Mouse (Mus musculus): ENCODE measurements at regions not wholly inside any gene's neighbourhood (a gene's known extent, or its start where the extent isn't known, plus 50 kb on each side); places are given as distances from the start of the nearest gene placed in this dataset.
"Not testable (repeated sequence)": the region's sequence is repeated elsewhere in the genome, so short reads cannot be mapped to it uniquely, and the experiment has no call there.

- DNase-seq (ENCODE audit: low spot score in 2 of 2): no peak
Measured at GRCm38 (mm10) chr5:82733707-82734106, 621.3 kb downstream of the Tecrl start.

GRCm38 (mm10) chr5:82728240-82728639, 626.8 kb downstream of the Tecrl start:
- DNase-seq (ENCODE audit: low spot score in 2 of 2): peak in 1 of 2 experiments; percentile 30

DNA sequence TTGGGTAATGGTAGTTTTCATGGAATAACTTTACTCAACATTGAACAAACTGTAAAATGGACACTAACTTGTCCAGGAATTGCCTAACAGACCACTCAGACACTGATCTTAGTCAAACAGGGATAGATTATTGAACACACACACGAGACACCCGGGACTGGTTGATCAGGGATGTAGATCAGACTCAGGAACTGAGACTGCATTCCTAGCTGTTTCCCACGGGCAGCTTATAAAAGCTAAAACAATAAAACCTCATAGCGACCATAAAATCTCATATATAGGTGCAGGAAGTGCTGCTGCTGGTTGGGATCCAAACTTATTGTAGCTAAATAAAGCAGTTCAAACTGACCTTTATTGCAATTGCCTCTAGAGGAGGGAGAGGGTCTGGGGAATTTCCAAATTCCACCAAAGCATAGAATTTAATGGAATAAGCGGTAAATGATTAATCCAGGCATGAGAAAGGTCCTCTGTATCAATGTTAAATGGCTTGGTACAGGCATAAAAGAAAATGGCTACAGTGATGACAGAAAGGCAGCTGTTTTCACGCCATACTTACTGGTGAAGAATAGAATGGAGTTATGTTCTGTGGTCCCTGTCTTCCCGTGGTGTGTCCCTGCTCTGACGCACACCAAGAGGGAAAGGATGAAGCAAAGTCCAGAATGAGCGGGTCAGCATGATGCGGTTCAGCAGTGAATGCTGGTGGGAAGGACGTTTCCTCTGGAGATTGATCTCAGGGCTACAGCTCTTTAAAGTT, 627.6 kb downstream of the Tecrl start:
- DNase-seq (ENCODE audit: low spot score in 2 of 2): no peak

GRCm38 (mm10) chr5:82715705-82716104, 639.3 kb downstream of the Tecrl start:
- no peak for DNase-seq (ENCODE audit: low spot score in 2 of 2)

GRCm38 (mm10) chr5:82699666-82700065, 655.3 kb downstream of the Tecrl start:
- not testable (repeated sequence) for DNase-seq (ENCODE audit: low spot score in 2 of 2)

DNA sequence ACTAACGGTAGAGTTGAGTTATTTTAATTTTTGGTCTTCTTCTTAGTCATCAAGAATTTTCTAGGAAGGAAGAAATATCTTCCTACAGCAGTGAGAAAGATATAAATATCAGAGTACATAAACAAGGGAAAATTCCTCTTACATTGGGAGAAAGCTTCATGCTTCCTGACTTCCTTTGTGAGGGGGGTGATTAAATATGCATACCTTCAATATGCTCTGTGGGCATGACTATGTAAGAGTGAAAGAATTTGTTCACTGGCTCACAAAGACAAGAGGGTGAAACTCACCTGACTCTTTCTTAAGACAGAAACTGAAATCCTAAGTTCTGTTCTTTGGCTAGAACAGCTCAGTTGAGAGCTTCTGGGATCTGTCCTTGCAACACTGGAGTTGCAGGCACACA, 656.1 kb downstream of the Tecrl start:
- DNase-seq (ENCODE audit: low spot score in 2 of 2): peak; percentile 18 to 22

DNA sequence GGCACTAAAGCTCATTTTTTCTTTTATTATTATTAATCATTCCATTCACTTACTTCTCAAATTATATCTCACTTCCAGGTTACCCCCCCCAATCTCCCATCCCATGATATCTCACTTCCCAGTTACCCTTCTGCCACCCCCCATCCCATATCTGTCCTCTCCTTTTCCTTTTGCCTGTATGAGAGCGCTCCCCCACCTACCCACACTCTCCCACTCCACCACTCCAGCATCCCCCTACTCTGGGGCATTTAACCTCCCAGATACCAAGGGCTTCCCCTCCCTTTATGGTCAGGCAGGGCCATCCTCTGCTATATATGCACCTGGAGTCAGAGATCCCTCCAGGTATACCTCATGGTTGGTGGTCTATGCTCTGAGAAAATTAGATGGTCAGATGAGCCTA, 671.6 kb downstream of the Tecrl start:
- no peak for DNase-seq (ENCODE audit: low spot score in 2 of 2)

GRCm38 (mm10) chr5:82664121-82664520, 690.9 kb downstream of the Tecrl start:
- DNase-seq (ENCODE audit: low spot score in 2 of 2): no peak

- not testable (repeated sequence) for DNase-seq (ENCODE audit: low spot score in 2 of 2)
Measured at GRCm38 (mm10) chr5:82653637-82654036, 701.4 kb downstream of the Tecrl start.

DNA sequence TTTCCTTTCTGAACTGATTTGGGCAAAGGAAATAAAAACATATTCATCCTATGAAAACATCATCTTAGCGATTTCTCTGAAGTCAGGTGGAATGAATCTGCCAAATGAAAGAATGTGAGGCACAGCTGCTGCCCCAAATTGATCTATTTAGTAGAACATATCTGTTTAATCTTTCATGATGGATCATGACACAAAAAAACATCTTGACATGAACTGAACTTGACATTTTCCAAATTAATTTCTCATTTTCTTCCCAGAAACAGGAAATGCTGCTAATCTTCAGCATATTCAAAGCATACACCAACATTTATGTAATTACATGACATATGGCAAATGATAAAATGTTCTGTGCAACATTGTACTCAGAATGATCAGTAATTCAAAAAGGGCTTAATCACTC, 734.9 kb downstream of the Tecrl start:
- no peak for DNase-seq (ENCODE audit: low spot score in 2 of 2)
